Mouse (Mus musculus): ENCODE data around the gene Tead2.

DNA sequence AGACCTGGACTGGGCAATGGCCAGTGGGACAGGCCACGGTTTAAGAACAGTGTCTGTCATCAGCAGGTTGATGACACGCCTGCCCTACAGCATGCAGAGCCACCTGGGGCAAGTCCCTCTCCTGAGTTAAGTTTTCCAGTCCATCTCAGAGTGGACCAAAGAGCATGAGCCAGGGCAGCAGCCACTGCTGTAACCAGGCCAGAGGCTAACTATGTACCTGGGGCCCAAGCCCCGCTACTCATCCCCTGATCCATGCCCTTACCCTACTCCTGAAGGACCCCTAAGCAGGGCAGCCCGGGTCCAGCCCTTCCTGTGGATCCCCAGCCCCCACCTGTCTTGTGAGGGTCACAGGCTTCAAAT lies 19.4 kb upstream of the Tead2 start:
- no peak for TF ChIP-seq CTCF (IDR thresholded peaks at IDR 0.05; ENCODE audit: insufficient read depth, low read length)
- TF ChIP-seq POLR2A (IDR thresholded peaks at IDR 0.05; ENCODE audit: borderline replicate concordance, extremely low read depth, low read depth, low read length), result no peak

Data from lung, adult 2 months (tissue).